Mouse (Mus musculus): ENCODE measurements around the gene Txndc2.

DNA sequence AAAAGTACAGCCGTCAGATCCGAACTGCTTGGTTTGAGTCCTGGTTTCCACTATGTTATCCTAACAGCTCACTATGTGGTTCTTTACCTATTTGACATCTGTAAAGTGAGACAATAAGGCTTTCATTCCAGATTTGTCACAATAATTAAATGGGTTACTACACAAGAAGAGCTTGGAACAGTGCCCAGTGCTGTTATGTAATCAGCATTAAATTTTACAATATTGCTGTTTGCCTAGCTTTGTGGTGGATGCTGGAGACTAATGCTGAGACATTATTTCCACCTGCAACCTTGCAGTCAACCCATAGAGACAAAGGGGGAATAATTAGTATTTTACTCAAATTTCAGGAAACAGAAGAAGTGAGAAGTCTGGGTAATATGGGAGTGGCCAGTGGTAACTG, 23.5 kb downstream of the Txndc2 start:
- TF ChIP-seq POLR2A (IDR thresholded peaks at IDR 0.05; ENCODE audit: control insufficient read depth in 1 of 2, insufficient read depth in 1 of 2, low read depth in 1 of 2, low read length in 2 of 2, poor library complexity in 1 of 2), result no peak
- TF ChIP-seq EP300 (IDR thresholded peaks at IDR 0.05; ENCODE audit: low read depth in 1 of 2, low read length in 2 of 2), result no peak
- no peak for TF ChIP-seq CTCF (IDR thresholded peaks at IDR 0.05 in 2 of 3, conservative IDR thresholded peaks at IDR 0.05 in 1 of 3; ENCODE audit: control insufficient read depth in 1 of 3, insufficient read depth in 1 of 3, low read depth in 2 of 3, low read length in 3 of 3, poor library complexity in 1 of 3, severe bottlenecking in 1 of 3)
- no peak for TF ChIP-seq MAX (IDR thresholded peaks at IDR 0.05; ENCODE audit: low read length)
- no peak for TF ChIP-seq E2F4 (IDR thresholded peaks at IDR 0.05; ENCODE audit: borderline replicate concordance, low read depth, low read length)
- TF ChIP-seq USF2 (IDR thresholded peaks at IDR 0.05; ENCODE audit: borderline replicate concordance in 1 of 2, insufficient read depth in 1 of 2, low read depth in 1 of 2, low read length in 2 of 2), result no peak
- no peak for TF ChIP-seq TCF12 (IDR thresholded peaks at IDR 0.05; ENCODE audit: low read depth, low read length)
- no peak for TF ChIP-seq POLR2AphosphoS2 (IDR thresholded peaks at IDR 0.05; ENCODE audit: low read length)
- no peak for TF ChIP-seq UBTF (IDR thresholded peaks at IDR 0.05; ENCODE audit: borderline replicate concordance, insufficient read depth, low read depth, low read length)
